Mouse (Mus musculus) spleen, adult 2 months (tissue): Measurements from ENCODE around the gene Taf1c.

ENCODE experiments used
- CTCF ChIP-seq: fragments of 200-500 bp; IDR thresholded peaks from 2 replicates; pipeline ENCODE4 v1.5.1; 2011; ENCODE audit warnings: mild to moderate bottlenecking, inconsistent platforms; ENCODE audit not compliant: insufficient read depth, insufficient read length, insufficient replicate concordance; ENCODE audit errors: extremely low read depth
- POLR2A ChIP-seq: fragments of 200-500 bp; IDR thresholded peaks from 2 replicates; pipeline ENCODE4 v1.6.1; 2011; ENCODE audit warnings: low read depth, low read length, inconsistent platforms

DNA sequence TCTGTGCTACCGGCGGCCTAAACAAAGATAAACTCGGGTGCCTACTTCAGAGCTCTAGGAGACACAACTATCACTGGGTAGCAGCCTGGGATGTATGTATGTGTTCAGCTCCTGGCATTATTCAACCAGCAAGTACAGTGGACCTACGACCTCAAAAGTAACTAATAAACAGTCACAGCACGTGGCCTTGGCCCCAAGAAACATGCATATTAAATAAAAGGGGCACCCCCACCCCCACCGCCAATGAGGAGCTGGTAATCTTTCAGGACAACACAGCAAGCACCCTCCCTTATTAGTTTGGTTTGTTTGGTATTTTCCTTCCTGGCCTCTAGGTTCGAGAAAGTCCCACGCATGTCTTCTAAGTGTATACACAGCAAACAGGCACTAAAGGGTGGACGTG, 36.8 kb downstream of the Taf1c start:
- TF ChIP-seq CTCF (no peak), POLR2A (no peak)
